Mouse (Mus musculus): ENCODE results near the gene Aph1b. TPM values are rescaled to one million over a fixed set of nuclear protein-coding genes. Genes with fewer than 3 reads are reported as not detected.
"Not testable (repeated sequence)": the region's sequence is repeated elsewhere in the genome, so short reads cannot be mapped to it uniquely, and the experiment has no call there.

Gene Aph1b
- 10.1 and 10.8 TPM in 2 replicates for polyA plus RNA-seq (2015; fragmentation: Nextera tagmentation; extraction: Ambion mirVana)

DNA sequence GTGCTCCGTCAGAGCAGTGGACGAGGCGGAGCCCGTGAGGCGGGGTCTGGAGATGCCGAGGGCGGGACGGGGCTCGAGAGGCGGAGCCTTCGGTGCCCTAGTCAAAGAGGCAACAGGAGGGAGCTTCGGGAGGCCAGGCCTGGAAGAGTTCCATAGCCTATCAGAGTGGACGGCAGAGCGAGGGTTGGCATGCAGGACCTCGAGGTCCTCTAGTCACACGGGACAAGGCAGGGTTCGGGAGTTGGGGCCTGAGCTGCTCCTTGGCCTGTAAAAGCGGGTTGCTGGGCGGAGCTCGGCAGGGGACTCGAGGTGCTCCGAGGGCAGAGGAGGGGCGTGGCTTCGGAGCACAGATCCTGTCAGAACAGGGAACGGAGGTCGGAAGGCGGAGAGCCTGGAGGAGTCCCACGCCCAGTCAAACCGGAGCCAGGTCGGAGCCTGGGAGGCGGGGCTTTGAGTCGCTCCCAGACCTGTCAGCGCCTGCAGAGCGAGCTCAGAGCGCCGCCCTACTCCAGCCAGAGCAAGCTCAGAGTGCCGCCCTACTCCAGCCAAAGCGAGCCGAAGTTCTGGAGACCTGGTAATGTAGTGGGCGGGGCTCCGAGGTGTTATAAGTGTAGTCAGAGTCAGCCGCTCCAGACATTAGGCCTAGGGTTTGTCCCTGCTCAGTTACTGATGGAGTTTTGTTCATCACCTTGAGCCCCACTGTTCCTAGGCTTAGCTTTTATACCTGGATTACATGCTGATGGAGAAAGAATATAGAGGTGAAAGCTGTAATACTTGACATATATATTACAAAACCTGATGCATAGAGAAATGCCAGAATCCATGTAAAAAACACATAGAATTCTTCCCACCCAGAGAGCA lies at the start of gene Aph1b:
TSS of gene Aph1b (minus strand) at position 27 of the 861 bp plus-strand sequence.
- Histone ChIP-seq H3K4me2 (peak within 1 kb of the TSS; percentile 84), H3K9me3 (no peaks in the 10 kb centered on the region), H3K27ac (peak within 1 kb of the TSS; percentile 89), H3K4me1 (peaks cover 10% of the 10 kb centered on the region), H3K36me3 (no peaks in the 10 kb centered on the region), H3K4me3 (peak within 1 kb of the TSS; percentile 74), H3K9ac (peak within 1 kb of the TSS; percentile 83), H3K27me3 (no peaks in the 10 kb centered on the region)
- peak; percentile 98 for ATAC-seq (ENCODE audit: insufficient number of reproducible peaks, insufficient read depth, low FRiP score, low TSS enrichment, low read depth)
- WGBS: under 1% methylated on average over 42 of the region's 42 CpGs

GRCm38 (mm10) chr9:66835097-66835480 lies 39.8 kb upstream of the Aph1b start:
- Histone ChIP-seq H3K9ac (peak overlapping the region; percentile 59), H3K4me1 (peaks cover 14% of the 10 kb centered on the region), H3K27ac (no peak overlapping the region), H3K27me3 (peaks cover 5% of the 10 kb centered on the region; the same call in 1 of the 2 replicates), H3K9me3 (no peaks in the 10 kb centered on the region), H3K4me2 (peak overlapping the region; percentile 92), H3K4me3 (peak overlapping the region; percentile 66), H3K36me3 (no peaks in the 10 kb centered on the region)
- peak; percentile 66 for ATAC-seq (ENCODE audit: insufficient number of reproducible peaks, insufficient read depth, low FRiP score, low TSS enrichment, low read depth)
- 0% methylated on average over 24 of the region's 24 CpGs for WGBS

GRCm38 (mm10) chr9:66834318-66835096 lies 39.2 kb upstream of the Aph1b start, which contains the start of gene Aph1c:
TSS of gene Aph1c (minus strand) at chr9:66834726.
- no peaks in the 10 kb centered on the region for H3K9me3 ChIP-seq

DNA sequence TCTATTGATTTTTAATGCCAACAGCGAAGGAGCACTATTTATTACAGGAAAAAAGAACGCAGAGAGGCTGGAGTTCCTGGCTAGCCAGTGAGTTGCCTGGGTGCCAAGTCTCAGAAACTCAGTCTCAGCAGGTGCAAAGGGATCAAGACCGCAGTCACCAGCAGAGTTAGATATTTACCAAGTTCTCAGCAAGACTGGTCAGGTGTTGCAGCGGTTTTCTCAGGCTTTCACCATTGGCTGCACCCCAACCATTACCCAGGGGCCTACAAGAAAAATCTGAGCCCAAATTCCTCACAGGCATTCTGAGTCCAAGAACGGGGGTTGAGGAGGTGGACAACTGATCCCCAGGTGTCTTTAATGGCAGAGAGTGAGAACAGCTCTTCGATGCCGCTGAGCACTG lies 38.6 kb upstream of the Aph1b start:
- Histone ChIP-seq H3K36me3 (no peaks in the 10 kb centered on the region), H3K27ac (no peak overlapping the region; the same call in 1 of the 2 replicates), H3K4me1 (peaks cover 14% of the 10 kb centered on the region), H3K9ac (peak overlapping the region; percentile 64), H3K27me3 (peaks cover 5% of the 10 kb centered on the region; the same call in 1 of the 2 replicates), H3K4me2 (peak overlapping the region; percentile 92), H3K4me3 (peak overlapping the region; percentile 66), H3K9me3 (no peaks in the 10 kb centered on the region)
- WGBS: 18% methylated on average over 7 of the region's 7 CpGs
- ATAC-seq (ENCODE audit: insufficient number of reproducible peaks, insufficient read depth, low FRiP score, low TSS enrichment, low read depth): no peak

More at GRCm38 (mm10) chr9:66834318-66835096, 39.2 kb upstream of the Aph1b start, which contains the start of gene Aph1c:
- peak; percentile 97 for ATAC-seq (ENCODE audit: insufficient number of reproducible peaks, insufficient read depth, low FRiP score, low TSS enrichment, low read depth)
- peaks cover 14% of the 10 kb centered on the region for H3K4me1 ChIP-seq
- peak within 1 kb of the TSS; percentile 64 for H3K9ac ChIP-seq
- H3K27me3 ChIP-seq: peaks cover 5% of the 10 kb centered on the region; the same call in 1 of the 2 replicates
- peak within 1 kb of the TSS; percentile 92 for H3K4me2 ChIP-seq
- no peak within 1 kb of the TSS; the same call in 1 of the 2 replicates for H3K27ac ChIP-seq
- H3K4me3 ChIP-seq: peak within 1 kb of the TSS; percentile 66
- H3K36me3 ChIP-seq: no peaks in the 10 kb centered on the region
- WGBS: under 1% methylated on average over 58 of the region's 58 CpGs

- H3K36me3 ChIP-seq: no peaks in the 10 kb centered on the region
- no peak overlapping the region for H3K9ac ChIP-seq
- H3K4me1 ChIP-seq: peaks cover 14% of the 10 kb centered on the region
- 45% methylated on average over 4 of the region's 4 CpGs for WGBS
- H3K9me3 ChIP-seq: no peaks in the 10 kb centered on the region
- H3K4me3 ChIP-seq: no peak overlapping the region
- H3K27me3 ChIP-seq: peaks cover 5% of the 10 kb centered on the region; the same call in 1 of the 2 replicates
- no peak overlapping the region for H3K27ac ChIP-seq
- H3K4me2 ChIP-seq: no peak overlapping the region
- no peak for ATAC-seq (ENCODE audit: insufficient number of reproducible peaks, insufficient read depth, low FRiP score, low TSS enrichment, low read depth)
Measured at GRCm38 (mm10) chr9:66832366-66832908, 37.1 kb upstream of the Aph1b start.

- ATAC-seq (ENCODE audit: insufficient number of reproducible peaks, insufficient read depth, low FRiP score, low TSS enrichment, low read depth): no peak
- no peak overlapping the region for H3K4me3 ChIP-seq
- H3K9ac ChIP-seq: no peak overlapping the region
- H3K36me3 ChIP-seq: no peaks in the 10 kb centered on the region
- 29% methylated on average over 1 of the region's 1 CpGs for WGBS
- no peaks in the 10 kb centered on the region for H3K27me3 ChIP-seq
- H3K4me1 ChIP-seq: no peaks in the 10 kb centered on the region
- H3K27ac ChIP-seq: no peak overlapping the region
- H3K4me2 ChIP-seq: no peak overlapping the region
- H3K9me3 ChIP-seq: no peaks in the 10 kb centered on the region
Measured at GRCm38 (mm10) chr9:66825990-66826389, 30.7 kb upstream of the Aph1b start.

GRCm38 (mm10) chr9:66822255-66822654 lies 27.0 kb upstream of the Aph1b start:
- WGBS: 100% methylated on average over 1 of the region's 5 CpGs
- H3K9ac ChIP-seq; H3K4me2 ChIP-seq; H3K27ac ChIP-seq; H3K4me3 ChIP-seq; ATAC-seq (ENCODE audit: insufficient number of reproducible peaks, insufficient read depth, low FRiP score, low TSS enrichment, low read depth); H3K27me3 ChIP-seq; H3K9me3 ChIP-seq; H3K36me3 ChIP-seq; H3K4me1 ChIP-seq: not testable (repeated sequence)

- no peak overlapping the region for H3K9ac ChIP-seq
- H3K36me3 ChIP-seq: no peaks in the 10 kb centered on the region
- 63% methylated on average over 5 of the region's 5 CpGs for WGBS
- no peak overlapping the region for H3K4me3 ChIP-seq
- H3K27ac ChIP-seq: no peak overlapping the region
- no peaks in the 10 kb centered on the region for H3K9me3 ChIP-seq
- no peak overlapping the region for H3K4me2 ChIP-seq
- no peaks in the 10 kb centered on the region for H3K4me1 ChIP-seq
- H3K27me3 ChIP-seq: no peaks in the 10 kb centered on the region
- no peak for ATAC-seq (ENCODE audit: insufficient number of reproducible peaks, insufficient read depth, low FRiP score, low TSS enrichment, low read depth)
Measured at GRCm38 (mm10) chr9:66820996-66821395, 25.7 kb upstream of the Aph1b start.

DNA sequence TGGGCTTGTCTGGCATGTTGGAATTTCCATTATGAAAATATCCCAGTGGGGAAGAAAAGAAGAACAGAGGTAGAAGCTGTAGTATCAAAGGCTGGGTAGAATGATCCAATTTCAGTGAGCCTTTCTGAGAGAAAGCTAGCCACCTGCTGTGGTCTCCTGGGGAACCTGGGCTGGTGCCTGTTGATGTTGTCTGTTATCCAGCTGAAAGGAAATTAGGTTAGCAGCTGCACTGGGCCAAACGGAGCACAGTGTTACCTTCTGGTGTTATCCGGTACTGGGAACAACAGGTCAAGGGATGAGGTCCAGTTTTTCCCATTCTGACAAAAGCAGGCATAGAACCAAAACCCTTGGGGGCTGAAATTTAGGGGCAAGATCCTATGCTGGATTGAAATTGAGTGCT lies 18.1 kb upstream of the Aph1b start:
- no peaks in the 10 kb centered on the region for H3K27me3 ChIP-seq
- WGBS: 12% methylated on average over 2 of the region's 2 CpGs
- no peaks in the 10 kb centered on the region for H3K4me1 ChIP-seq
- H3K9ac ChIP-seq: no peak overlapping the region
- no peak overlapping the region for H3K27ac ChIP-seq
- H3K36me3 ChIP-seq: no peaks in the 10 kb centered on the region
- no peak overlapping the region for H3K4me2 ChIP-seq
- H3K9me3 ChIP-seq: no peaks in the 10 kb centered on the region
- no peak overlapping the region for H3K4me3 ChIP-seq
- ATAC-seq (ENCODE audit: insufficient number of reproducible peaks, insufficient read depth, low FRiP score, low TSS enrichment, low read depth): no peak

DNA sequence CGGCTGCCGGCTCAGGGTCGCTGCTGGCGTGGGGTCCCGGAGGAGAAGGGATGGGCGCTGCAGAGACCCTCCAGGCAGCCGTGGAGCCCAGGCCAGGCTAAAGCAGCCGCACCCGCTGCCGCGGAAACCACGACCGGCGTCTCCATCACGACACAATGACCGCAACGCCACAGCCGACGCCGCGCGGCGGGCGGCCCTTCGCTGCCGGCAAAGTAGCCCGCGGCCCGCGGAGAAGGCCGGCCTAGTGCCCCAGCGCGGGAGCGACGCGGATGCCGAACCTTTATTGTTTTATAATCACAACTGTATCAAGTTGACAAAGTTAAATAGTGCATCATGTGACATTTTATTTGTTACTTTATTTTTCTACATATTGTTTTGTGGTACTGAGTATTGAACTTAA lies 10.7 kb upstream of the Aph1b start:
- not testable (repeated sequence) for H3K9me3 ChIP-seq; H3K27ac ChIP-seq; H3K36me3 ChIP-seq; ATAC-seq (ENCODE audit: insufficient number of reproducible peaks, insufficient read depth, low FRiP score, low TSS enrichment, low read depth)
- Histone ChIP-seq H3K4me1 (peaks cover 11% of the 10 kb centered on the region; the same call in 1 of the 2 replicates), H3K4me3 (peak overlapping the region; percentile 39), H3K9ac (peak overlapping the region; percentile 64; the same call in 1 of the 2 replicates), H3K27me3 (peaks cover 37% of the 10 kb centered on the region), H3K4me2 (peak overlapping the region; percentile 60)
- 2% methylated on average over 30 of the region's 37 CpGs for WGBS

GRCm38 (mm10) chr9:66801947-66802346 lies 6.7 kb upstream of the Aph1b start:
- WGBS: 46% methylated on average over 12 of the region's 12 CpGs

More at GRCm38 (mm10) chr9:66801947-66802346, 6.7 kb upstream of the Aph1b start:
- Histone ChIP-seq H3K27me3 (peaks cover 30% of the 10 kb centered on the region), H3K36me3 (no peaks in the 10 kb centered on the region), H3K9me3 (no peaks in the 10 kb centered on the region), H3K4me1 (peaks cover 11% of the 10 kb centered on the region; the same call in 1 of the 2 replicates), H3K27ac (no peak overlapping the region), H3K4me3 (no peak overlapping the region), H3K9ac (no peak overlapping the region), H3K4me2 (peak overlapping the region; percentile 16; the same call in 1 of the 2 replicates)
- ATAC-seq (ENCODE audit: insufficient number of reproducible peaks, insufficient read depth, low FRiP score, low TSS enrichment, low read depth): no peak

All from embryonic facial prominence, embryonic 13.5 days (tissue).